Mouse (Mus musculus) small intestine, adult 2 months (tissue): ENCODE data around the gene Gm45753.

Source experiments
- CTCF ChIP-seq: fragments of 200-500 bp; IDR thresholded peaks from 2 replicates; pipeline ENCODE4 v1.5.1; 2012; ENCODE audit warnings: low read depth, mild to moderate bottlenecking, control low read depth, inconsistent platforms, low read length, moderate library complexity, mixed read lengths; ENCODE audit not compliant: insufficient replicate concordance, insufficient read length; ENCODE audit errors: extremely low read depth
- POLR2A ChIP-seq: fragments of 200-500 bp; IDR thresholded peaks from 2 replicates; pipeline ENCODE4 v1.6.1; 2012; ENCODE audit warnings: low read depth, mild to moderate bottlenecking, control low read depth, inconsistent platforms, low read length, moderate library complexity

GRCm38 (mm10) chr8:45264918-45265317 is 43.3 kb downstream of the Gm45753 start:
- no peak for TF ChIP-seq POLR2A
- no peak for TF ChIP-seq CTCF
